Mouse (Mus musculus): ENCODE results near the gene 4921539E11Rik. TPM values are rescaled to one million over a fixed set of nuclear protein-coding genes. Genes with fewer than 3 reads are reported as not detected.

The 4921539E11Rik gene
- polyA plus RNA-seq, 1 experiment from 2014 or later: not detected

DNA sequence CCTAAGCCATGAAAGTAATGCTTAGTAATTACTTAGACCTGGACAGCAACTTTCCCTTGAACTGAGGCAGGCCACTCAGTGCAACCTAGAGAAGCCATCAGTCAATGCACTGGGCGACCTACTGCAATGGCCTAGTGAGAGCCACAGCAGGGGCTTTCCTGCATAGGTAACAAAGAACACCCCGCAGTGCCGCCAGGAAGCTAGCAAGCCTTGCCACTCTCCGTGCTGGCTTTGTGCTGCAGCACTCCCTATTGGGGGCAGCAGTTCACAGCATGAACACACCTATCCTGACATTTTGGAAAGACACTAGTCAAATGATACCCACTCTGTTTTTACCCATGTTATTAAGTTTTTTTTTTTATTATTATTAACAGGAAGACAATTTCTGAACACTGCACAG, 91.6 kb downstream of the 4921539E11Rik start:
- ATAC-seq (ENCODE audit: low read depth): no peak
- no peaks in the 10 kb centered on the region for H3K9me3 ChIP-seq (ENCODE audit: control insufficient read depth, low read length)
- H3K4me2 ChIP-seq (ENCODE audit: low read depth, low read length): no peak overlapping the region
- H3K4me1 ChIP-seq (ENCODE audit: control insufficient read depth, insufficient read depth, low read length): no peaks in the 10 kb centered on the region
- no peak overlapping the region for H3K9ac ChIP-seq (ENCODE audit: low read depth, low read length)
- no peak overlapping the region for H3K4me3 ChIP-seq (ENCODE audit: low read depth, low read length)
- no peaks in the 10 kb centered on the region for H3K27me3 ChIP-seq (replicated peaks; ENCODE audit: control insufficient read depth, insufficient read depth, low read length)
- peaks cover 73% of the 10 kb centered on the region for H3K36me3 ChIP-seq (ENCODE audit: control insufficient read depth, insufficient read depth, low read length)
- no peak for DNase-seq (ENCODE audit: low spot score)
- H3K27ac ChIP-seq (replicated peaks; ENCODE audit: low read depth, low read length): no peak overlapping the region
- 48% methylated on average over 4 of the region's 4 CpGs for WGBS

DNA sequence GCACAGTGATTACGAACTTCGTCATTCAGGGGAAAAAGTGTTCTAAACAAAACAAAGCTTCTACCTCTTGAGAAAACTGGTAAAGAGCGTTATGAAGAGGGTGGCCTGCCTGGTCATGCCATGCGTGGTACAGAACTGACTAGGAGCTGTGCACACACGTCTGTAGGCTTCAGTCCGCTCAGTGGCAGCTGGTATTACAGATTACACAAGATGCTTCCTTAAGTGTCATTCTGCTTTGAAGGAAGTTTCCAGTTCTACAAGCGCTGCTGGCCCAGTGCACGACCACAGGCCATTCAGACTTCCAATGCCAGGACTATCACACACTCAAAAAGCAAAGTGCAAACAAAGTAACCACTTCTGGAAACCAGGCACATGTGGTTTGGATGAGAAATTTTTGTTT, 93.3 kb downstream of the 4921539E11Rik start:
- DNase-seq (ENCODE audit: low spot score): no peak
- H3K9me3 ChIP-seq (ENCODE audit: control insufficient read depth, low read length): no peaks in the 10 kb centered on the region
- H3K36me3 ChIP-seq (ENCODE audit: control insufficient read depth, insufficient read depth, low read length): peaks cover 78% of the 10 kb centered on the region
- no peak for ATAC-seq (ENCODE audit: low read depth)
- 80% methylated on average over 8 of the region's 8 CpGs for WGBS
- H3K4me1 ChIP-seq (ENCODE audit: control insufficient read depth, insufficient read depth, low read length): no peaks in the 10 kb centered on the region
- no peak overlapping the region for H3K27ac ChIP-seq (replicated peaks; ENCODE audit: low read depth, low read length)
- H3K27me3 ChIP-seq (replicated peaks; ENCODE audit: control insufficient read depth, insufficient read depth, low read length): no peaks in the 10 kb centered on the region
- H3K4me3 ChIP-seq (ENCODE audit: low read depth, low read length): no peak overlapping the region
- no peak overlapping the region for H3K9ac ChIP-seq (ENCODE audit: low read depth, low read length)
- no peak overlapping the region for H3K4me2 ChIP-seq (ENCODE audit: low read depth, low read length)

DNA sequence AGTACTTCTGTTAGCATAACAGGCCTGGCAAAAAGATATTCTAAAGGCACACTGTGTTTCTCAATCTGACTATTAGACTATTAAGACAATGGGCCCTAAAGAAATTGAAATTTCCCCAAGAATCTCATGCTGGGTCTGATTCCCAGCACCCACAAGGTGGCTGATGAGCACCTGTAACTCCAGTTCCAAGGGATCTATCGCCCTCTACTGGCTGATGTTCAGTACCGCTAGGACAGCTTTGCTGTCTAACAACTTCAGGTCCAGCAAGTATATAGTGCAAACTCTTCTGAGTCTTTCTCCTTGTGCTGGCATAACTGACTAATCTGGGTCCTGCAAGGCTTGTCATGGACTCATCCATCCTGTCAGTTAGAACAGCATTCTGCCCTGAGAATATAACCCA, 98.2 kb downstream of the 4921539E11Rik start:
- Histone ChIP-seq H3K9me3 (ENCODE audit: control insufficient read depth, low read length) (no peaks in the 10 kb centered on the region), H3K27me3 (replicated peaks; ENCODE audit: control insufficient read depth, insufficient read depth, low read length) (no peaks in the 10 kb centered on the region), H3K4me3 (ENCODE audit: low read depth, low read length) (no peak overlapping the region), H3K9ac (ENCODE audit: low read depth, low read length) (no peak overlapping the region), H3K27ac (replicated peaks; ENCODE audit: low read depth, low read length) (no peak overlapping the region), H3K4me1 (ENCODE audit: control insufficient read depth, insufficient read depth, low read length) (no peaks in the 10 kb centered on the region), H3K36me3 (ENCODE audit: control insufficient read depth, insufficient read depth, low read length) (peaks cover 79% of the 10 kb centered on the region), H3K4me2 (ENCODE audit: low read depth, low read length) (no peak overlapping the region)
- 83% methylated on average over 2 of the region's 2 CpGs for WGBS
- no peak for DNase-seq (ENCODE audit: low spot score)
- no peak for ATAC-seq (ENCODE audit: low read depth)

DNA sequence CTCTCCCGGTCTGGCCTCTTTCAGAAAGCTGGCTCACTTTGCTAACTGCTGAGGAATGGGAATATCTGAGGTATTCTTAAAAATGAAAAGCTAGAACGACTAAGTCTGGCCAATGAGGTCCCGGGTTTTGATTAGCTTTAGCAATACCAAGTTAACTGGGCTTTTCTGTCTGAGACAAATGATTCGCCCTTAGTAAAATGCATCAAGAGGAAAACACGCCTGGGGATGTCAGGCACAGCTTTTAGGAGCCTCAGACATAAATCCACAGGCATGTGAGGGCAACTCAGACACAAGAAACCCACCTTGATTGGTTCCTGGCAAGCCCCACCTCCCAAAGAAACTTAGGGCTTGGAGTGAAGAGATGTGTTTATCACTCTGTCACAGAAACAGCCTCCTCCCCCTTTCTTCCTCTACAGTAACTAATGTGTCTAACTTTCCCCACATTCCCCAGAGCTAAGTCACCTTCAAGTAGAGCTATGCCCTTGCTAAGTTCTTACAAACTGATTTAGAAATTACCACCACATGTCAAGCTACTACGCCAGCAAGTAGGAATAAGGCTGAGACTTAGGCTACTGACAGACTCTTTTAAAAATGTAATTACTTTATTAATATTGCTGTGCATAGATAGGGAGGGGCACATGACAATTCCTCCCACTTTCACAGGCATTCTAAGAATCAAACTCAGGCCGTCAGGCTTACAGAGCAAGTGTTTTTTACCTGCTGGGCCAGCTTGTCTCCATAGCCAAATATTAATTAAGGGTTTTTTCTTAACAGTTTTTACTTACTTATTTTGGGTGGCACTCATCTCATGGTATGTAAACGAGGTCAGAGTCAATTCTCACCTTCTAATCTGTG, 101.7 kb downstream of the 4921539E11Rik start:
- no peak for DNase-seq (ENCODE audit: low spot score)
- Histone ChIP-seq H3K27ac (replicated peaks; ENCODE audit: low read depth, low read length) (no peak overlapping the region), H3K27me3 (replicated peaks; ENCODE audit: control insufficient read depth, insufficient read depth, low read length) (no peaks in the 10 kb centered on the region), H3K4me3 (ENCODE audit: low read depth, low read length) (no peak overlapping the region), H3K36me3 (ENCODE audit: control insufficient read depth, insufficient read depth, low read length) (peaks cover 72% of the 10 kb centered on the region), H3K4me2 (ENCODE audit: low read depth, low read length) (no peak overlapping the region), H3K4me1 (ENCODE audit: control insufficient read depth, insufficient read depth, low read length) (no peaks in the 10 kb centered on the region), H3K9ac (ENCODE audit: low read depth, low read length) (no peak overlapping the region), H3K9me3 (ENCODE audit: control insufficient read depth, low read length) (no peaks in the 10 kb centered on the region)
- 79% methylated on average over 8 of the region's 8 CpGs for WGBS
- ATAC-seq (ENCODE audit: low read depth): no peak

Other genes starting within 250 kb of the 4921539E11Rik start
- gene Mier1, start 176.5 kb downstream of the 4921539E11Rik start, polyA plus RNA-seq (2014; fragmentation: Nextera tagmentation; extraction: Ambion mirVana): 34.0 and 36.1 TPM in 2 replicates
- 3.6 and 3.9 TPM in 2 replicates for gene Wdr78, start 176.3 kb downstream of the 4921539E11Rik start, polyA plus RNA-seq (2014; fragmentation: Nextera tagmentation; extraction: Ambion mirVana)
- 13.4 and 13.8 TPM in 2 replicates for gene Slc35d1, start 75.7 kb downstream of the 4921539E11Rik start, polyA plus RNA-seq (2014; fragmentation: Nextera tagmentation; extraction: Ambion mirVana)
- gene Oma1, start 22.9 kb upstream of the 4921539E11Rik start, polyA plus RNA-seq (2014; fragmentation: Nextera tagmentation; extraction: Ambion mirVana): 16.0 and 18.6 TPM in 2 replicates

Measured in embryonic facial prominence, embryonic 14.5 days (tissue).